Mouse (Mus musculus) left cerebral cortex, adult 2 months (tissue): ENCODE measurements around the gene Pkdcc. TPM values are rescaled to one million over a fixed set of nuclear protein-coding genes. Genes with fewer than 3 reads are reported as not detected.

Source experiments
- DNase-seq, 2 experiments: peaks; one replicate each; pipeline ENCODE4 v3.0.0; 2021 to 2022; ENCODE audit warnings: low spot score in 2 of 2, mixed read lengths in 1 of 2; ENCODE audit errors: extremely low spot score in 1 of 2
- H3K27ac ChIP-seq: fragments of 200-600 bp; 2 replicates; pipeline ENCODE4 v1.8.1; 2022
- H3K4me3 ChIP-seq: fragments of 200-600 bp; 2 replicates; pipeline ENCODE4 v1.8.1; 2022
- CTCF ChIP-seq: fragments of 200-600 bp; IDR thresholded peaks from 2 replicates; pipeline ENCODE4 v1.8.1; 2022; ENCODE audit warnings: antibody characterized with exemption, mild to moderate bottlenecking, moderate library complexity
- intact Hi-C: fragments of 180-260 bp; cut with DNase I; formaldehyde crosslinking; loops from one replicate; pipeline ENCODE4 v1.15.1; 2025
- total RNA-seq, 2 experiments: library from RNA; stranded (reverse); gene quantifications; 2 replicates each; pipeline ENCODE4 v1.2.3; 2021

The Pkdcc gene
- total RNA-seq, 2 experiments from 2014 or later = 13.6 to 15.1 TPM

DNA sequence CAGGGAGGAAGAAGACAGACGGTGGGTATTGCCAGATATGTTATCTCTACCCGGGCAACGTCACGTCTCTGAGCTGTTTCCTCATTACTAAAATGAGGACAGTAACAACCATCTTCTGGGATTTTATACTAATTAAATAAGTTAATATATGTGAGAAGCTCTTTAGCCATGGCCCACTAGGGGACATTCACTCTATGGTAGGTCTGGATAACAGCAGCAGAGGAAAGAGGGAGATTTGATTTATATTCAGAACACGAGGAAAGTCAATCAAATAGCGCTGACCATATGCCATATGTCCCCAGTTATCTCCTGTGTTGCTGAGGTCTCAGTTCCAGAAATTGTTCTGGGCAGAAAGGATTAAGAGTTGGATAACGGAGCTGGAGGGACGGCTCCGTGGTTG, 24.3 kb upstream of the Pkdcc start:
- no peak for DNase-seq
- intact Hi-C loops = no loop called here
- Histone ChIP-seq H3K27ac (no peak overlapping the region), H3K4me3 (no peak overlapping the region)
- TF ChIP-seq CTCF = no peak

DNA sequence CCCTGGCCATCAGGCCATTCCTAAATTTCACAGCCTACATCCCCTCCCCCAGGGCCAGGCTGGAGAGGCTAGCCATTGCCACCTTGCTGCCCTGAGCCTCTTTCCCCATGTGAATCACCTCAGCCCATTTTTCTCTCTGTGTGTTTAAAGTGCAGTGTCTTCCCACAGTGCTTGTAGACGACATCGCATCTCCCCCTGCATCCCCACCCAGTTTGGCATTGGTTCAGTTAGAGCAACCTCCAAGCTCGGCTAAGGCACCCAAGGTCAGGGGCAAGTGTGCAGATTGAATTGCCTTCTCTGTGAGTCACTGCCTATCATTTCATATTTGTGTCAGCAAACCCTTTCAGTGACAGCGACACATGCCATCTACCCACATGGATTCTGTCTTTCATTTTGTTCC, 20.6 kb upstream of the Pkdcc start:
- Histone ChIP-seq H3K4me3 (no peak overlapping the region), H3K27ac (no peak overlapping the region)
- DNase-seq = no peak
- TF ChIP-seq CTCF = no peak
- intact Hi-C loops = no loop called here

DNA sequence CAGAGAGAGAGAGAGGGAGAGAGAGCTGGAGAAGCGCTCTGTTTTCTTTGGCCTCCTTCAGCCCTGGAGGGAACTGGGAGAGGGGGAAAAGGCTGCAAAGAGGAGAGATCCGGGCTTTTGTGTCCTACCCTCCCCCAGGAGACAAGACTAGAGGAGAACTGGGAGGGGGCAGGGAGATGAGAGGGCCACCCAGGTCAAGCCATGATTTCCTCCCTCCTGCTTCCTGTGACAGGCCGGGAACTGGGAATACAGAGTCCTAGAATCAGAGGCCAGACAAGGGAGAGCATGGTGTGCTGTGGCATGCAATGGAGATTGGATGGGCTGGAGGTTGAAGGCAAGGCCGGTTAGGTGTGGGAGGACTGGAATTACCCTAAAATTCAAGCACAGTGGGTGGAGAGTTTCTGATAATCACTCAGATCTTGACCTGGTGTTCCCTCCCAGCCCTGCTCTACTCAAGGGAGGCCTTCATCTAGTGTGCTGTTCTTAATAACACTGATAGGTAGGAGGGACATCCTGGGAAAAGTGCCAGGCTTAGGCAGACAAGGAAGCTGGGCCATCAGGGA, 17.6 kb upstream of the Pkdcc start:
- intact Hi-C loops = no loop called here
- H3K27ac ChIP-seq = no peak overlapping the region
- no peak for DNase-seq
- H3K4me3 ChIP-seq = no peak overlapping the region
- no peak for TF ChIP-seq CTCF

DNA sequence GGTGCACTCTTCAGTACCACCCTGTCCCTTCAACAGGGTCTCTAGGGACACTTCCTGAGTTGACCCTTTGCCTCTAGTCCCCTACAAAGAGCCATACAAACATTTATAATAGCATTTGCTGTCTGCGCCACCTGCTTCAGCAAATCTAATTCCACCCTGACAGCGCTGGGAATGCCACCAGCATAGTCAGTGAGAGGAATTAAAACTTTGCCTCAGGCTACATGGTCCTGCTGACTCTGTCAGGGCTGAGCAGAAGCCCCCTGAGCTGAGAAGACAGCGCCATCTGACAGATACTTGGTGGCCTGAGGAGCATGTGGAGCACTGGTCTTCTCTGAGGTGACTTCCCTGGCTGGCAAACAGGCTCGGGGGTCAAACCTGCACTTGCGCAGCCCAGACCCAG, 14.6 kb upstream of the Pkdcc start:
- no peak for TF ChIP-seq CTCF
- Histone ChIP-seq H3K27ac (no peak overlapping the region), H3K4me3 (no peak overlapping the region)
- intact Hi-C loops = no loop called here
- no peak for DNase-seq

DNA sequence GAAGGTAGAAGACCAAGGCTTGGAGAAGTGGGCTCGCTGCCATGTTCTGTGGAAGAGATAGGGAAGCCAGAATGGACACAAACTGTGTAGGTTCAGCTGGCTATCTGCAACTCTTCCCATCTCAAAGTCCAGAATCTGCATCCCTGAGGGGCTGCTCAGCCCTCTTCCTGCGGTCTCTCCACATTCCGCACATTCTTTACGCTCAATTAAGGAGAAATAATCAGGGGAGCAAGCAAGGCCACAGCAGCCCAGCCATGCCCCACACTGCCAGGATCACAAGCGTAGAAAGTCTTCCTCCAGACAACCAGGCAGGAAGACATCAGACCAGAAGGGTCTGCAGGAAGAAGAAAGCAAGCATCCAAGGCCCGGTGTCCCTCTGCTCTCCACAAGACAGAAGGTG, 13.8 kb upstream of the Pkdcc start:
- no peak for DNase-seq
- H3K27ac ChIP-seq = no peak overlapping the region
- TF ChIP-seq CTCF = no peak
- no peak overlapping the region for H3K4me3 ChIP-seq
- intact Hi-C loops = no loop called here

DNA sequence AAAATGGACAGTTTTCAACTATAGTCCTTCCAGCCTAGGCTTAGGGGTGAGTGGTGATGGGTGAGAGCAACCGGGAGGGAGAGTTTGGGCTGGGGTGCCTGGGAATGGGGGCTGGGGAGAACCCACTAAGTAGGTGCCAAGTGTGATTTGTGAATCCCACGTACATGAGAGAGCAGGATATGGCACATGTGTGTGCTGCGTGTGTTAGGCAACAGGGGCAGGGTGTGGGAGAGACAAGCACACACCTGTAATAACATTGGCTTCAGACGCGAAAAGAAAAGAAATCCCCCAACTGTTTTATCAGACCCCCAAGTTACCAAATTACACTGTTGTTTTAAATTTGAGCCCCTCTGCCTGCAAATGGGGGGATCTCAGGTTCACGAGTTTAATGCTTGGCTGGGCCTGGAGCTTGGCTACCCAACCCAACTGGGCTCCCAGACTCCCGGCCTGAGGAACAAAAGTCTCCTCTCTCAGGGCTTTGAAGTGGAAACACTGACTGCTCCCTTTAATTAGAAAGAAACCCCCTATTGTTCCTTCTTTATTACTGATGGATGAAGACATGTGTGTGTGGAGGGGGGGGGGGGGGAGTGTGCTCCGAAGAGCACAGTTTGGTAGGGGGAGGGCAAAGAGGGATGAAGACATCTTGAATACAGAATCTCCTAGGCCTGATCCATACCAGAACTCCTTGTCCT, 11.3 kb upstream of the Pkdcc start:
- no peak overlapping the region for H3K4me3 ChIP-seq
- intact Hi-C loops = no loop called here
- TF ChIP-seq CTCF = no peak
- no peak for DNase-seq
- no peak overlapping the region for H3K27ac ChIP-seq

DNA sequence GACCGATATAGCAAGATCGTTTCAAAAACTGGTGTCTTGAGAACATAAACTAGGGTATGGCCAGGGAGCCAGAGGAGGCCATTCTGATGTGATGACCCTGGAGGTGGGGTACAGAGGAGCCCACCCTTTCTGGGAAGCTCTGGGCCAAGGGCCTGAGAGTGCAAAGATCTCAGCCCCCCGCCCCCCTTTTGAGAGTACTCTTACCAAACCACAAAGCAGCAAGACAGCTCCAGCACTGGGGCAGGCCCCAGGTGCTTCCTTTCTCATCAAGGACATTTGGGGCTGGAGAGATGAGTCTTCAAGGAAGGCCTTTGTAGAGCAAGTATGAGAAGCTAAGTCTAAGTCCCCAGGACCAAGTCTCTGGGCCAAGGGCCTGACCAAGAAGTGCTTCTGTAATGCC, 7.8 kb upstream of the Pkdcc start:
- intact Hi-C loops = no loop called here

DNA sequence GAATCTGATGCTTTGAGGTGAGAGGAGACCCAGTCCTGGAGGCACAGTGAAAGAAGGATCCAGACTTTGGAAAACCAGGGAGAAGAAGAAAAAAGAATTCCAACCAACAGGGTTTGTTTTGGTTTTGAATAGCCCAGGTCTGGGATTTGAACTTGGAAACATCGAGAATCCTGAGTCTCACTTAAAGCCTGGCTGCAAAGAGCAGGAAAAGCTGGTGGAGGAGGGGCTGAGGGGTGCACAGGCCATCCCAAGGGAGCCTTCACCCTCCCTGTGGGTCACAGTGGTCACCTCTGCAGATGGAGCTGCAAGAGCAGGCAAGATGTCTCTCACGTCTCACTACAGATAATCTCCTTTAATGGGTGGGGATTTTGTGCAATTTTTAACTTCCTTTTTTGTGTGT, 6.6 kb upstream of the Pkdcc start:
- no peak for TF ChIP-seq CTCF
- intact Hi-C loops = no loop called here
- no peak for DNase-seq
- H3K4me3 ChIP-seq = no peak overlapping the region
- no peak overlapping the region for H3K27ac ChIP-seq

More for the DNA sequence above, 7.8 kb upstream of the Pkdcc start:
- Histone ChIP-seq H3K4me3 (no peak overlapping the region), H3K27ac (no peak overlapping the region)
- DNase-seq = no peak
- TF ChIP-seq CTCF = no peak

DNA sequence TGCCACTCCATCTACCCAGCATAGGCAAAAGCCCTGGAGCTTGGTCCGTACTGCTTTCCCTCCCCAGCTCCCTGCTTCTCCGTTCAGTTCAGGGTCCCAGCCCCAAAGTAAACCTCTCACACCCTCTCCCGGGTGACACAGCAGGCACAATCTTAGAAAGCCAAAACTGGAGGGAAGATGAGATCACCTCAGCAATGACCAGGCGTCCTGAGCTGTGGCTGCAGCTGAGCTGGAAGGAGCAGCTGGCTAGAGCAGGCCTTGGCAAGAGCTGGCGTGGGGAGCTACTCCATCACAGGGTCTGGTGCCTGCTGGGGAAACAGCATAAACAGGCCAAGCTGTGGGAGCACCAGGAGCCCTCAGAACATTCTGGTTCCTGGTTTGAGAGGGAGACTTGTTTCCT, 4.6 kb upstream of the Pkdcc start:
- H3K27ac ChIP-seq = no peak overlapping the region
- TF ChIP-seq CTCF = no peak
- intact Hi-C loops = no loop called here
- H3K4me3 ChIP-seq = no peak overlapping the region
- DNase-seq = no peak

DNA sequence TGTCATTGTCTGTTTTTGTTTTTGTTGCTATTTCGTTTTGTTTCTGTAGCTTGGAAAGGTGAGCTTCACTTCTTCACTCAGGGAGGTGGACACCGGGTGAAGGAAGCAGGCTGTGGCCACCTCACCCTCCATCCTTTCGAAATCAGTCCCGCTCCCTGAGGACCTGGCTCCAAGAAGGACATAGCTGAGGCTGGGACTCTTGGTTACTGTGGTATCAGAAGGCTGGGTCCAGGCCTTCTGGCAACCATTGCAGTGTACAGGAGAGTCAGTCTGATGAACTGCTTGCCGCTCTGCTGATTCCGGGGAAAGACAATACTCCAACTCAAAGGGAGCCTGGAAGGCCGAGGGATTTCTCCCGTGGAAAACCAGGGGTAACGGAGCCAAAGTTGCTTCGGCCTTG, 3.9 kb upstream of the Pkdcc start:
- intact Hi-C loops = no loop called here
- DNase-seq = no peak
- Histone ChIP-seq H3K27ac (no peak overlapping the region), H3K4me3 (no peak overlapping the region)
- no peak for TF ChIP-seq CTCF

DNA sequence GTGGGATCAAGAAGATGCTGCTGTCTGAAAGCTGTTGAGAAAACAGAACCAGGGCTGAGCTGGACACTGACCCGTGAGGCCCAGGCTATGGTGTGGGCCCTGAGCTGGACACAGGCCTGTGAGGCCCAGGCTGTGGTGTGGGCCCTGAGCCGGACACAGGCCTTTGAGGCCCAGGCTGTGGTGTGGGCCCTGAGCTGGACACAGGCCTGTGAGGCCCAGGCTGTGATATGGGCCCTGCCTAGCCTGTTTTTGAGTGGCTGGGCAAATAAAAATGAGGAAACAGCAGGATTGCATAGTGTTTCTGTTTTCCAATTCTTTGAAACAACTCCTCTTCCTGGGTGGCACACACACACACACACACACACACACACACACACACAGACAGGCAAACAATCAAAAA, 2.7 kb upstream of the Pkdcc start:
- H3K4me3 ChIP-seq = no peak overlapping the region
- intact Hi-C loops = no loop called here
- TF ChIP-seq CTCF = no peak
- no peak overlapping the region for H3K27ac ChIP-seq
- DNase-seq = no peak

DNA sequence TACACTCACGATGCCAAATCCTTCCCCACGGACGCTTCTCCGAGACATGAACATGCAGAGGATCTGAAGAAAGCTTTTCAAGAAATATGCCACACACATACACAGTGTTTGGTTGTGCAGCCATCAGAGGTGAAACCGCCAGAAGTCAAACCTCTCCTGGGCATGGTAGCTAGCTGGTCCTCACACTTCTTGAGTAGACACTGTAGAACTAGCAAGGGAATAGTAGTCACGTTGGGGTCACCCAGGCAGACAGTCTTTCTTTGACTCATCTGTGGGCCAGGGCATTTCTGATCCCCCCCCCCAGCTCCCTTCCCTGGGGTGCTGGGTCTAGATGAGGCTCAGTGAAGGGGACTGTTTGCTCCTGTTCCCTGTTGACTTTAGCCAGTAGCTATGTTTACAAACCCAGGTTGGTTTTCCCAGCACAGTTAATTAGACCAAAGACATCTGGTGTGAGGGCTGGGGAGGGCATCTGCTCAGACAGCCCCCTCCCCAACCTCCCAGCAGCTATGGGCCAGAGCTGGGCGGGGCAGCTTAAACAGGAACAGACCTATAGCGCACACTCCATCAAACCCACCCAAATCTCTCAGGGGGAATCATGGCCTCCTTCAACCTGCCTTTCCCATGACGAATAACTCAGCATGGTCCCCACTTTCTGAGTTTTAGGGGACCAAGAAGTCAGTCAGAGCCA, 1.7 kb upstream of the Pkdcc start:
- no peak for DNase-seq
- intact Hi-C loops = no loop called here
- Histone ChIP-seq H3K27ac (no peak overlapping the region), H3K4me3 (no peak overlapping the region)
- no peak for TF ChIP-seq CTCF

DNA sequence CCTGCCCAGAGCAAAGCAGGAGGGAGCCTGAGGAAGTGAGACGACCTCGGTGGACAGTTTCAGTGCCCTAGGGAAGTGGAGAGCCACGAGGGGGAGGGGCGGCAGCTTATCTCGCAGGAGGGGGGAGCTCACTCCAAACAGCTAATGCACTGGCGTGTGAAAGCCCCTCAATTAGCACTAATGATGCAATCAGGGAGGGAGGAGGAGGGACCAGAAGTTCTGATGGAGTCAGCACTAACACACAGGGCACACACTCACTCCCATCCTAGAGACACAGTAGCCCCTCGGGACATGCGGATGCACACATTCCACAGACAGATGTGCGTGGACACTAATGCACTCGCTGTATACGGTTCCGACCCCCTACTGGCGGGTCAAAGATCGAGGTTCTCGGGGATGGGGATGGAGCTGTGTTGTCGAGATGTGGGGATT, 915 bp upstream of the Pkdcc start:
- intact Hi-C loops = no loop called here
- DNase-seq = peak in 1 of 2 experiments; percentile 30
- no peak; the same call in 1 of the 2 replicates for TF ChIP-seq CTCF
- peak overlapping the region; percentile 85 for H3K27ac ChIP-seq
- peak overlapping the region; percentile 78 for H3K4me3 ChIP-seq
